Mouse (Mus musculus): Measurements from ENCODE around the gene Gm9817. TPM values are rescaled to one million over a fixed set of nuclear protein-coding genes. Genes with fewer than 3 reads are reported as not detected.

The Gm9817 gene
- not detected for polyA plus RNA-seq (2014; fragmentation: Illumina TruSeq; extraction: RNeasy Lipid Tissue Mini Kit (QIAGEN cat#74804); ENCODE audit: low read depth, low replicate concordance)

DNA sequence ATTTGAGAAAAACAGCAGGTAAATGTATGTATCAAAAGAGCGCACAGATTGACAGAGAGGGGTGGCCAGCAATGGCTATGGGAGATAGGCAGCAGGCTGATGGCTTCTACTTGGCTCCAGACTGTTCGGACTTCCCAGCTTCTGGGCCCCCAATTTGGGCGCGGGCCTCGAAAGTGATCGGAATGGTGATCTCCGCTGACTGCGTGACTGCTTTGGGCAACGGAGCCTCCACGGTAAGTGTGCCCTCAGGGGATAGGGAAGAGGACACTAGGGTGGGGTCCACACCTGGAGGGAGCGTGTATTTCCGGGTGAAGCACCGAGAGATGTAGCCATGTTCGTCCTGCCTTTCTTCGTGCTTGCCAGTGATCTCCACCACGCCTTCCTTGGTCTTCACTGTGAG lies at the start of gene Gm9817:
Gene Gm9817 (plus strand): TSS at position 301 of the 400 bp plus-strand sequence.

Other genes starting within 250 kb of the Gm9817 start
- 9.5 TPM for gene Dtnbp1, start 76.5 kb upstream of the Gm9817 start, polyA plus RNA-seq (2014; fragmentation: Illumina TruSeq; extraction: RNeasy Lipid Tissue Mini Kit (QIAGEN cat#74804); ENCODE audit: low read depth, low replicate concordance)